Mouse (Mus musculus) MEL (cell line): ENCODE results near the gene Lyplal1. TPM values are rescaled to one million over a fixed set of nuclear protein-coding genes. Genes with fewer than 3 reads are reported as not detected.

Experiments
- DNase-seq: peaks from one replicate; pipeline ENCODE4 v3.0.0; 2011; ENCODE audit warnings: low read depth, low spot score
- H3K27ac ChIP-seq: 2 replicates; pipeline ENCODE4 v1.5.1; 2012; ENCODE audit warnings: low read depth, mild to moderate bottlenecking, control low read depth, low read length, moderate library complexity; ENCODE audit not compliant: control insufficient read depth
- H3K27me3 ChIP-seq, 2 experiments: fragments of 150-350 bp in 1 of 2; sonication (generic) in 1 of 2; 2 replicates each; pipeline ENCODE4 v1.6.1; 2012; ENCODE audit warnings: low read length in 2 of 2, mild to moderate bottlenecking in 2 of 2, improper control_type of control experiment in 1 of 2, moderate library complexity in 1 of 2; ENCODE audit not compliant: insufficient read depth in 2 of 2, control insufficient read depth in 1 of 2
- H3K36me3 ChIP-seq, 2 experiments: 2 replicates each; pipeline ENCODE4 v1.6.1; 2012 to 2014; ENCODE audit warnings: low read length in 2 of 2, improper control_type of control experiment in 1 of 2, inconsistent platforms in 1 of 2, mild to moderate bottlenecking in 1 of 2; ENCODE audit not compliant: insufficient read depth in 2 of 2, control insufficient read depth in 1 of 2
- H3K4me1 ChIP-seq, 2 experiments: fragments of 150-350 bp in 1 of 2; sonication (generic) in 1 of 2; 2 replicates each; pipeline ENCODE4 v1.6.1; 2012; ENCODE audit warnings: low read length in 2 of 2, improper control_type of control experiment in 1 of 2, mild to moderate bottlenecking in 1 of 2; ENCODE audit not compliant: insufficient read depth in 2 of 2, control insufficient read depth in 1 of 2
- H3K4me3 ChIP-seq, 2 experiments: fragments of 150-350 bp in 1 of 2; sonication (generic) in 1 of 2; 2 replicates each; pipeline ENCODE4 v1.5.1; 2012; ENCODE audit warnings: low read depth in 2 of 2, low read length in 2 of 2, mild to moderate bottlenecking in 2 of 2, moderate library complexity in 2 of 2, control low read depth in 1 of 2, improper control_type of control experiment in 1 of 2; ENCODE audit not compliant: control insufficient read depth in 1 of 2, insufficient read depth in 1 of 2
- H3K79me2 ChIP-seq: 2 replicates; pipeline ENCODE4 v1.6.1; 2012; ENCODE audit warnings: mild to moderate bottlenecking, low read length, moderate library complexity; ENCODE audit not compliant: control insufficient read depth, poor library complexity, insufficient read depth
- H3K9ac ChIP-seq: 2 replicates; pipeline ENCODE4 v1.6.1; 2012; ENCODE audit warnings: low read depth, mild to moderate bottlenecking, control low read depth, low read length, moderate library complexity; ENCODE audit not compliant: control insufficient read depth, poor library complexity, severe bottlenecking
- H3K9me3 ChIP-seq: fragments of 150-350 bp; sonication (generic); replicated peaks from 2 replicates; pipeline ENCODE4 v1.6.1; 2012; ENCODE audit warnings: mild to moderate bottlenecking, low read length, improper control_type of control experiment, moderate library complexity; ENCODE audit not compliant: insufficient read depth
- CHD1 ChIP-seq: IDR thresholded peaks from 2 replicates; pipeline ENCODE4 v1.6.1; 2012; ENCODE audit warnings: low read depth, mild to moderate bottlenecking, inconsistent platforms, low read length, improper control_type of control experiment
- CHD2 ChIP-seq: IDR thresholded peaks from 2 replicates; pipeline ENCODE4 v1.6.1; 2011; ENCODE audit warnings: low read length, improper control_type of control experiment
- E2F4 ChIP-seq: IDR thresholded peaks from 2 replicates; pipeline ENCODE4 v1.6.1; 2011; ENCODE audit warnings: low read depth, low read length, improper control_type of control experiment, borderline replicate concordance
- ELF1 ChIP-seq: IDR thresholded peaks from 2 replicates; pipeline ENCODE4 v1.6.1; 2014; ENCODE audit warnings: low read depth, mild to moderate bottlenecking, inconsistent platforms, low read length, improper control_type of control experiment, moderate library complexity
- JUND ChIP-seq: IDR thresholded peaks from 2 replicates; pipeline ENCODE4 v1.6.1; 2011; ENCODE audit warnings: low read depth, mild to moderate bottlenecking, improper control_type of control experiment, low read length
- MAZ ChIP-seq: IDR thresholded peaks from 2 replicates; pipeline ENCODE4 v1.6.1; 2012; ENCODE audit warnings: low read depth, mild to moderate bottlenecking, inconsistent platforms, low read length, improper control_type of control experiment
- MXI1 ChIP-seq: IDR thresholded peaks from 2 replicates; pipeline ENCODE4 v1.6.1; 2011; ENCODE audit warnings: mild to moderate bottlenecking, low read depth, low read length, improper control_type of control experiment
- MYB ChIP-seq: IDR thresholded peaks from 2 replicates; pipeline ENCODE4 v1.6.1; 2011; ENCODE audit warnings: mild to moderate bottlenecking, low read depth, low read length, improper control_type of control experiment
- MYC ChIP-seq: IDR thresholded peaks from 2 replicates; pipeline ENCODE4 v1.6.1; 2011; ENCODE audit warnings: low read depth, mild to moderate bottlenecking, low read length, improper control_type of control experiment, moderate library complexity
- POLR2AphosphoS5 ChIP-seq: IDR thresholded peaks from 2 replicates; pipeline ENCODE4 v1.6.1; 2012; ENCODE audit warnings: low read depth, borderline replicate concordance, mild to moderate bottlenecking, inconsistent platforms, low read length, moderate library complexity, mixed read lengths
- SIN3A ChIP-seq: IDR thresholded peaks from 2 replicates; pipeline ENCODE4 v1.6.1; 2012; ENCODE audit warnings: low read length, improper control_type of control experiment, inconsistent platforms
- TBP ChIP-seq: IDR thresholded peaks from 2 replicates; pipeline ENCODE4 v1.8.0; 2011; ENCODE audit warnings: low read depth, low read length, improper control_type of control experiment
- TCF12 ChIP-seq: IDR thresholded peaks from 2 replicates; pipeline ENCODE4 v1.6.1; 2014; ENCODE audit warnings: low read depth, mild to moderate bottlenecking, inconsistent platforms, low read length, improper control_type of control experiment, moderate library complexity
- UBTF ChIP-seq: IDR thresholded peaks from 2 replicates; pipeline ENCODE4 v1.6.1; 2012; ENCODE audit warnings: low read depth, mild to moderate bottlenecking, inconsistent platforms, low read length, improper control_type of control experiment, moderate library complexity, borderline replicate concordance; ENCODE audit not compliant: insufficient read depth
- USF2 ChIP-seq, 2 experiments: IDR thresholded peaks; 2 replicates each; pipeline ENCODE4 v1.6.1; 2011 to 2012; ENCODE audit warnings: improper control_type of control experiment in 2 of 2, low read length in 2 of 2, borderline replicate concordance in 1 of 2, inconsistent platforms in 1 of 2, low read depth in 1 of 2, mild to moderate bottlenecking in 1 of 2; ENCODE audit not compliant: insufficient read depth in 1 of 2
- ZMIZ1 ChIP-seq: IDR thresholded peaks from 2 replicates; pipeline ENCODE4 v1.6.1; 2012; ENCODE audit warnings: low read depth, mild to moderate bottlenecking, inconsistent platforms, low read length, improper control_type of control experiment, moderate library complexity
- ZNF384 ChIP-seq: IDR thresholded peaks from 2 replicates; pipeline ENCODE4 v1.6.1; 2012; ENCODE audit warnings: low read depth, mild to moderate bottlenecking, inconsistent platforms, low read length, improper control_type of control experiment
- polyA plus RNA-seq, 2 experiments: library from polyadenylated mRNA; stranded (reverse) in 1 of 2; unstranded in 1 of 2; fragments of >175 nt in 1 of 2; fragments of >200 nt in 1 of 2; gene quantifications; 2 replicates each; pipeline versions ENCODE4 v1.2.1 to v1.2.4; 2012; ENCODE audit warnings: low replicate concordance in 2 of 2, low read depth in 1 of 2; ENCODE audit not compliant: insufficient read length in 2 of 2, insufficient read depth in 1 of 2, missing spikeins in 1 of 2
- total RNA-seq: library from RNA; depleted of rRNA; stranded (reverse); fragments of 300-350 nt; gene quantifications from 2 replicates; pipeline ENCODE4 v1.2.3, GENCODE M21; 2012

The Lyplal1 gene
- total and polyA plus RNA-seq, 3 experiments: not detected

DNA sequence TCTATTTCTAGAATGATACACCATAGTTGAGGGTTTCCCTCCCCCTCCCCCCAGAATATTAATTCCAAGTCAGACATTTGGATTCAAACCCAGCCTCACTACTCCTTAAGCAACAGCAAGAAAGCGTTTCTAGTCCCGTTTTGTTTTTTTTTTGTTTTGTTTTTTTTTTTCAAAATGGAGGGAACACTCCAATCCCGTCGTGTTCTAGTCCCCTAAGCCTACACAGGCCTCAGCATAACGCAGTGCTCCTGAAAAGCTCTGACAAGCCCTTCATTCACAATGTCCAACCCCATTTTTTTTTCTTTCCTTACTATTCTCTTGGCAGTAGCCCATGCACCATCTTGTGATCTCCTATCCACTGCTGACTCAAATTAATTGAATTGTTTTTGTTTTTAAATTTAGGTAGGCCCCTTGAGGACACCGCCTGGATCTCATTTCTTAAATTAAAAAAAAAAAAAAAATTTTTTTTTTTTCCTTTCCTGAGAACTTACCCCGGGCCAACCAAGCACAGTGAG lies 967 bp downstream of the Lyplal1 start:
- no peaks in the 10 kb centered on the region for H3K4me1 ChIP-seq
- no peak overlapping the region for H3K4me3 ChIP-seq
- H3K27me3 ChIP-seq: no peaks in the 10 kb centered on the region
- no peaks in the 10 kb centered on the region for H3K36me3 ChIP-seq
- TF ChIP-seq SIN3A (no peak), ELF1 (no peak), MAZ (no peak), UBTF (no peak)
- H3K9ac ChIP-seq: no peak overlapping the region
- H3K27ac ChIP-seq: no peak overlapping the region
- no peak for DNase-seq
- H3K79me2 ChIP-seq: no peaks in the 10 kb centered on the region
- H3K9me3 ChIP-seq: no peaks in the 10 kb centered on the region

DNA sequence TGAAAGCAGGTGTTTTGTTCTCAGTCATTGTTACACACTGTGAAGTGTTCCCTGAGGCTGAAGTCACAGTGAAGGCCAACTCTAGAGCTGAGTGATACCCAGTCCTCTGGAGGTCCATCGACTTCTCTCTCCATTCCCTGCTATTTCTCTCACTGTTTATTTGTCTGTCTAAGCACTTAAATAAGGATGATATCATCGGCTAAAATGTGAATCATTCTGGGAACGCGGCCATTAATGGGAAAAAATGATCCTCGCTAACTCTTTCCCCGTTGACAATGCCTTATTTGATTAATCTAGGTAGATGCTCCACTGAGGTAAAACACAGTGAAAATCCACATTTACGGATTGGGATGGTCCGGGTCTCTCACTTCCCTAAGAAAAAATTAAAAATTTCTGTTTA lies 14.8 kb downstream of the Lyplal1 start:
- DNase-seq: no peak
- TF ChIP-seq MYC (no peak), JUND (no peak), E2F4 (no peak), ZMIZ1 (no peak), TBP (no peak), UBTF (no peak), MYB (no peak), CHD1 (no peak), MXI1 (no peak), MAZ (no peak), POLR2AphosphoS5 (no peak), CHD2 (no peak), TCF12 (no peak), ZNF384 (no peak), USF2 (IDR thresholded peaks at IDR 0.05; ENCODE audit: borderline replicate concordance in 1 of 2, insufficient read depth in 1 of 2, low read depth in 1 of 2, low read length in 2 of 2) (no peak)
- Histone ChIP-seq H3K4me3 (no peak overlapping the region), H3K27me3 (no peaks in the 10 kb centered on the region), H3K9ac (no peak overlapping the region), H3K36me3 (no peaks in the 10 kb centered on the region), H3K4me1 (no peaks in the 10 kb centered on the region), H3K9me3 (no peaks in the 10 kb centered on the region), H3K27ac (no peak overlapping the region), H3K79me2 (no peaks in the 10 kb centered on the region)
